Mouse (Mus musculus) MN1 (cell line): Measurements from ENCODE around the gene Uchl4.
"Not testable (repeated sequence)": the region's sequence is repeated elsewhere in the genome, so short reads cannot be mapped to it uniquely, and the experiment has no call there.

Source experiments
- DNase-seq: peaks from one replicate; pipeline ENCODE4 v3.0.0-alpha.2; 2016; ENCODE audit warnings: low spot score

Gene Uchl4

GRCm38 (mm10) chr9:64231674-64232073 lies 3.3 kb upstream of the Uchl4 start:
- DNase-seq = no peak

GRCm38 (mm10) chr9:64232257-64232957 lies 2.6 kb upstream of the Uchl4 start:
- no peak for DNase-seq

GRCm38 (mm10) chr9:64233656-64234055 lies 1.3 kb upstream of the Uchl4 start:
- no peak for DNase-seq

- no peak for DNase-seq
These were observed 1.1 kb downstream of the Uchl4 start for GRCm38 (mm10) chr9:64236056-64236455.

DNA sequence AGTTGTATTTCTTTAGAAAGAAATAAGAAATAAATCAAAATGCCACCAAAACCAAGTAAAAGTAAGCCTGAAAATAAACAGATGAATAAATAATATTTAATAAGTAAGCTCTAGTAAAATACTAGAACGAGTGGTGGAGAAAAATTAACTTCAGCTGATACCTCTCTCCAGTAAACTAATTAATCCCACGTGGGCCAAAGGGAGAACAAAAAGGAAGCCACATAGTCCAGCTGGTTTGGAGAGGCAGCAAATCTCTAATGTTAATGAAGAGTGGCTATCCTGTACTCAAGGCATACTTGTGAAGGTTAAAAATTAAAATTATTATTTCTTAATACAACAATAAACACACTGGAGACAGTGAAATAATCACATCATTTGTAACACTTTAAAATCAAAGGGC lies 5.1 kb downstream of the Uchl4 start:
- DNase-seq = peak; percentile 27

GRCm38 (mm10) chr9:64240681-64241080 lies 5.7 kb downstream of the Uchl4 start:
- peak; percentile 69 for DNase-seq

DNA sequence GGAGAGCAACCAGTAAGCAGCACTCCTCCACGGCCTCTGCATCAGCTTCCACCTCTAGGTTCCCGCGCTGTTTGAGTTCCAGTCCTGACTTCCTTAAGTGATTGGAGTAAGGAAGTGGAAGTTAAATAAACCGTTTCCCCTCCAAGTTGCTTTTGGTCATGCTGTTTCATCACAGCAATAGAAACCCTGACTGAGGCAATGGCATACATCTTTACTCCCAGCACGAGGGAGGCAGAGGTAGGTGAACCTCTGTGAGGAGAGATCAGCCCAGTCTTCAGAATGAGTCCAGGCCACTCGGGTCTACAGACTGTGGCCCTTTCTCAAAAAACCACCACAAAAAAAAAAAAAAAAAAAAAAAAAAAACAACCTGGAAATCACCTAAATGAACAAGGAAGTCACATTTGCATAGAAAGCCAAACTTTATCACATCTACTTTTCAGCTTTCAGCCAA lies 7.4 kb downstream of the Uchl4 start:
- DNase-seq = no peak

DNA sequence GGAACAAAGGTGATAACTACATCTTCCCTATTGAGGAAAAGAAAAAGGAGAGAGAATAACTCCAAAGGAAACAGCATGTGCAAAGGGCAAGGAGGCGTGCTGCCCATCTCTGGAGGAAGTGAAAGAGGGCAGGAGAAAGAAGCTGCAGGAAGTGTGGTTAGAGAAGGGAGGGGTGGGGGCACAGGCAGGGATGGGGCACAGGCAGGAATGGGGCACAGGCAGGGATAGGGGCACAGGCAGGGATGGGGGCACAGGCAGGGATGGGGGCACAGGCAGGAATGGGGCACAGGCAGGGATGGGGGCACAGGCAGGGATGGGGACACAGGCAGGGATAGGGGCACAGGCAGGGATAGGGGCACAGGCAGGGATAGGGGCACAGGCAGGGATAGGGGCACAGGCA lies 14.4 kb downstream of the Uchl4 start:
- no peak for DNase-seq

DNA sequence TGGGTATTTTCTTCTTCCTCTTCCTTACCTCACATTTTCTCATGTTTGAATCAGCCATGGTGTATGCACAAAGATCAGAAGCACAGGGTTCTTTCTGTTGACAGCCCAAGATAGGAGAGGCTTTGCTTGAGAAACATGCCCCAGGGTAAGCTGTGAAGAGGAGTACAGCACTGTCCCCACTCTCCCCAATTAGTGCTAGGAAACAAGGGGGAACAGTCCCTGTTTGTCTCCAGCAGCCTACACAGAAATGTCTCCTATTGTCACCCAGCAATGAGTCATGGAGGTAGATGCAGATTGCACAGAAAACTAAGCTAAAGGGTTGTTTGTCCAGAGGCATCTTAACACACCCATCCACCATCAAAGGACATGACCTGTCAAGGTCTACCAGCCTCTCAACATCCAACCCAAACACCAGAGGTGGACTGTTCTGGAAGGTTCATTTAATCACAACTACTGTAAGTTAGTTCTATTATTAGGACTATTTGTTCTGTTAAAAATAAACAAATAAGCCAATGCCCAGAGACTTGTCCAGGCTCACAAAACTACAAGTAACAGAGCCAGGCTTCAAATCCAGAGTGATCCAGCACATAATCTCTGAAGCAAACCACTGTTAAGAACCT lies 15.2 kb downstream of the Uchl4 start:
- DNase-seq = no peak

DNA sequence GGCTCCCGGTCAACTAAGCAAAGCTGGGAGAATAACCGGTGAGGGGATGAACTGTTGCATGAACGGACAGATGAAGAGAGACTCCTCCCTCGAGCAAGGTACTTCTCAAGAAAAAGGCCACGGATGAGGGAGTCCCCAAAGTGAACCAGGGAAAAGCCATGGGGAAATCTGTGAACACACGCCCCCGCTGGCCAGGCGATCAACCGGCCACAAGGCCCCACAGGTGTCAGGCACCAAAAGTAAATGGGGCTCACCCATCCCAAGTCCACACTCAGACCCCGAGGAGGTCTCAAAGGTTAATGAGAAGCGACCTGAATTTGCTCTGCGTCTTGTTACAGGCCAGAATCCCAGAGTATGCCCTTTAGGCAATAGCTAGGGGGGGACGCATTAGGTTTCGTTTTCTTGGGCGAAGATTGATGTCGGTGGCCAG lies 17.6 kb downstream of the Uchl4 start:
- peak; percentile 52 for DNase-seq

DNA sequence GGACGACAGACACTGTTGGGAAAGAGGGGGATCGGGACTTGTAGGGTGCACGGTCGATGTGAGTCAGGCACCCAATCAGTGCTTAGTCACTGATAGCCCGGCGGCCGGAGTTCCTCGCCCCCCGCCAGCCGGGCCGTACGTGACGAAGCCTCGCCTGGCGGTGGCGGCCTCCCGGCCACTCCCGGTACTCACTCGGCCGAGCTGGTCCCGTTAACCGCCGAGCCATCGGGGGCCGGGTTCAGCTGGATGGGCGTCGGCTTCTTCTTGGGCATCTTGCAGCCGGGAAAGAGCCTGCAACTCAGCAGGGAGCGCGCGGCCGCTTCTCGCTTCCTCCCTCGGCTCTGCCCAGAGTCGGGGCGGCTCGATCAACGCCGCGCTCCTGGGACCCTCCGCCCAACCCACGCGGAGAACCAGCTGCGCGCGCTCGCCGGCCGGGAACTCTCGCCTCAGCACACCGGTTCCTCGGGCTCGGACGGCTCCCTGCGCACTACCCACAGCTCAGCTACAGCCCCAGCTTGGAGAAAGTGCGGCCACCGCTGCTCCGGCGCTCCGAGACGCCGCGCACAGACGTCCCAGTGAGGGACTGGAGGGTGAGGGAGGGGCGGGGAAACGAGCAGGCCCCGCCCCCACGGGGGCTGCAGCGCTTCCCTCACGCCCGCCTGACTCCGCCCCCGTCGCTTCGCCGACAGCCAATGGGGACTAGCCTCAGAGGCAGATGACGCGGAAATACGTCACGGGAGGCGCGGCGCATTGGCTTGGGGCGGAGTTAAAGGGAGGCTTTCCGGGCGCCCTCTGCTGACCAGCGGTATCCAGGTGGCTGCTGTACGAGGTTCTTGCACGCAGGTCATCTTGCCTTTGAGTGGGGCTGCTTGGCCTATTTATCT lies 18.3 kb downstream of the Uchl4 start, which contains the start of gene Map2k1:
Gene Map2k1, minus strand, starts transcription at position 611 of the 884 bp plus-strand sequence.
- DNase-seq = peak; percentile 99

- no peak for DNase-seq
These were observed 20.4 kb downstream of the Uchl4 start for GRCm38 (mm10) chr9:64255422-64255821.

- no peak for DNase-seq
These were observed 21.2 kb downstream of the Uchl4 start for GRCm38 (mm10) chr9:64256204-64256603.

DNA sequence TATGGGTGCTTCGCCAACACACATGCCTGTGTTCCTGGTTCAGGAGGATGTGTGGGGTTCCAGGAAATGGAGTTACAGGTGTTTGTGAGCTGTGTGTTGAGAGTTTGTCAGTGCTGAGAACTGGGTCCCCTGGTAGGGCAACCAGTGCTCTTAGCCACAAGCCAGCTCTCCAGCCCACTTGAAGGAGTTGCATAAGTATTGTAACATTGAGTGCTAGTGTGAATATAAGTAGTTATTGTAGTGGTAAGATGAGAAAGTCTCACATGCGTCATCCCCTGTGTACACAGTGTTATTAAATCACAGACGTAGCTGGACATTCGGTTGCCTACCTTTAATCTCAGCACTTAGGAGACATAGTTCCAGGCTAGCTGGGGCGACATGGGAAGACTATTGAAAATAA lies 24.9 kb downstream of the Uchl4 start:
- DNase-seq = no peak

DNA sequence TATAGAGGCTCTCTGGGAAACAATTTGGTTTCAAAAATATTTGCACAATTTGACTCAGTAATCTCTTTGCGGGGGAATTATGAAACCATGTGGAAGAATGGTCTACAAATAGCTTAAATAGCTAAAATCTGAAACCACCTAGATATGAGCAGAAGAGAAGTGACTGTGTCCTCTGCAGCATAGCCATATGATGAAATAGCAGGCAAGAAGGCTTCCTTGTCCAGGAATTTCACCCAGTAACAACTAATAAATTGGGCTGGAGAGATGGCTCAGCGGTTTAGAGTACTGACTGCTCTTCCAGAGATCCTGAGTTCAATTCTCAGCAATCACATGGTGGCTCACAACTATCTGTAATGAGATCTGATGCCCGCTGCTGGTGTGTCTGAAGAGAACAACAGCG lies 26.0 kb downstream of the Uchl4 start:
- DNase-seq = peak; percentile 51

DNA sequence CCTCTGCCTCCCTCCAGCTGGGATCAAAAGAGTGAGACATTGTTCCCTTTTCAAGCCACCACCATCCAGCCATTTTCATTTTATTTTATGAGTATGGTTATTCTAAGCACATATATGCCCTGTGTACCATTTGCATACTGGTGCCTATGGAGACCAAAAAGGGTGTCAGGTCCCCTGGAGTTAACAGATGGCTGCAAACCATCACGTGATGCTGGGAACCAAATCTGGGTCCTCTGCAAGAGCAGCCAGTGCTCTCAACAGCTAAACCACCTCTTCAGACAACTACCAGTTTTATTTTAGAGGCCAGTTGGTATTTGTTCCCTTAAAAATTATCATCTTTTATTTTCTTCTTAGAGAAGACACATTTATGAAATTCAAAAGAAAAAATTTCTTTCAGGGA lies 29.8 kb downstream of the Uchl4 start:
- no peak for DNase-seq

- no peak for DNase-seq
These were observed 32.2 kb downstream of the Uchl4 start for GRCm38 (mm10) chr9:64267231-64267630.

- no peak for DNase-seq
These were observed 33.2 kb downstream of the Uchl4 start for GRCm38 (mm10) chr9:64268196-64268595.

DNA sequence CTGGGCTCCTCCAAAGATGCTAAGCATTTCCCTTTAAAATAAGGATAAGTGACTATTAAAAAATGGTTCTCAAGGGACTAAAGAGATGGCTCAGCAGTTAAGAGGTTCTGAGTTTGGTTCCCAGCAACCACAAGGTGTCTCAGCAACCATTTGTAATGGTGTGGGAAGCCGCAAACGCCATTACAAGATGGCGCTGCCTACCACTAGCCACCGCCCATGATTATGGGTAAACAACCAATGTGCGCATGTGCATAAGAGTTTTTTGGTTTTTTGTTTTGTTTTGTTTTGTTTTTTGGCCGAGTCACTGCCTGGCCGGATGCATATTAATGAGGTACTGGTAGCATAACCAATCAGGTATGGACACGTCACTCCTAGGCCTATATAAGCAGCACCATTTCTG lies 33.8 kb downstream of the Uchl4 start:
- DNase-seq = not testable (repeated sequence)

DNA sequence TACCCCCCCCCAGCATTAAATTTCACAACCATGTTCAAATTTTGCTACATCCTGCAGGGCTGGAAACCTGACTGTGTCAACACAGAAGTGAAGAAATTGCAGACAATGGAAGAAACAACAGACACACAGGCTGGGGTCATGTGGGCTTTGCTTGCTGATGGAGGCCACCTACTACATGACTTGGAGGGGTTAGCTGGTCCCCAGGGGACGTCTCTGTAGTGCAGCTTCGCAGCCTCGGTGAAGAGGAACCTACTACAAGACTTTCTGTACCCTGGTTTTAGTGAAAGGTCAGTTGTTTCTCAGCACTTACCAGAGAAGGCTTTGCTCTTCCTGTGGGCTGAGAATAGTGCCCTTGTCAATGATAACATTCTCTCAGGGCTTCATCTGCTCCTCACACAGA lies 36.2 kb downstream of the Uchl4 start:
- DNase-seq = no peak

GRCm38 (mm10) chr9:64272611-64273010 lies 37.6 kb downstream of the Uchl4 start:
- DNase-seq = no peak

DNA sequence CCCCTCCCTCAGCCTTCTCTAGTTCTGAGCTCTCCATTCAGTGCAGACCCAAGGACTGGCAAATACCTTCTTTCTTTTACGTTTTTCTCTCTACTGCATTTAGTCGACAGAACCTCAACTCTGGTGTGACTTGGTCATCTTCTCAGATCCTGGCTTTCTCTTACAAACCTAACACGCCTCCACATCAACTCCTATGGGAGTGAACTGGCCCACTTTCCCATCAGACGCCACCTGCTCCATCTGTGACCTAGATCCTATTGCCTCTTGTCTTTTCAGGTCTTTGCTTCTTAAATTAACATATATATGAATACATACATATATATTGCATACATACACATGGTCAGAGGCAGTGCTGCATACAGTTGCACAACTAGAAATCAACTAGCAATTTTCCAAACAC lies 38.8 kb downstream of the Uchl4 start:
- DNase-seq = no peak

GRCm38 (mm10) chr9:64274291-64274690 lies 39.3 kb downstream of the Uchl4 start:
- DNase-seq = no peak
